Comparison of ENCODE assay signal across 20 mouse cellular contexts in the genomic region with DNA sequence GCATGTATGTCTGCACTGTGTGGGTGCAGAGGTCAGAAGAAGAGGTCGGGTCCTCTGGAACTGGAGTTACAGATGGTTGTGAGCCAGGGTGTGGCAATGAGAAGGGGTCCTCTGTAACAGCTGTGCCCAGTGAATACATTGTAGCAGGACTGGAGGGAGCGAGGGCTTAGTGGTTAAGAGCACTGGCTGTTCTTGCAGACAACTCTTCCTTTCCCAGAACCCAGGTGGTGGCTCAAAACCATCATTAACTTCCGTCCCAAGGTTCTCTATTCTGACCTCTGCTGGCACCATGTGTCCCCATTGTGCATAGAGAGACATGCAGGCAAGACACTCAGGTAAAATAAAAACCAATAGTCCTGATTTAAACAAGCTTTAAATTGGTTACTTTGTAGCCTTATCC. TPM values are rescaled to one million over a fixed set of nuclear protein-coding genes. Genes with fewer than 3 reads are reported as not detected.
DNase-seq lines count a peak whose midpoint lies in the region; ATAC-seq and TF ChIP-seq lines count a peak whose summit lies in the region.
"Had no signal": no experiment of that assay in that cellular context is flagged by ENCODE, and none has a peak within 500 bp of the region (broad histone marks: within the 10 kb centered on the region; RNA-seq: fewer than 3 reads in every experiment).

No protein-coding gene starts in this region.

- H3K9ac ChIP-seq in heart, embryonic 16.5 days (ENCODE audit: low read length), result no peak overlapping the region
- no peak overlapping the region for H3K9ac ChIP-seq in hindbrain, embryonic 14.5 days
- no peak overlapping the region for H3K9ac ChIP-seq in midbrain, embryonic 14.5 days (replicated peaks; ENCODE audit: low read length)
- H3K9ac ChIP-seq: embryonic facial prominence, embryonic 15.5 days; forebrain, embryonic 12.5 days; midbrain, embryonic 12.5 days had no signal

- no peak overlapping the region for H3K4me3 ChIP-seq in heart, embryonic 16.5 days (ENCODE audit: low read length)
- H3K4me3 ChIP-seq in thymus, adult 2 months (ENCODE audit: control insufficient read depth, insufficient read depth, low read length), result no peak overlapping the region
- no peak overlapping the region for H3K4me3 ChIP-seq in hindbrain, embryonic 14.5 days (replicated peaks; ENCODE audit: low read length)
- H3K4me3 ChIP-seq in midbrain, embryonic 14.5 days (replicated peaks; ENCODE audit: low read depth, low read length), result no peak overlapping the region
- H3K4me3 ChIP-seq: embryonic facial prominence, embryonic 15.5 days; forebrain, embryonic 12.5 days; midbrain, embryonic 12.5 days had no signal

- no peak for ATAC-seq in heart, embryonic 16.5 days (replicated peaks; ENCODE audit: extremely low read depth, insufficient read depth, low FRiP score)
- ATAC-seq in neutrophil, adult 5-6 weeks (ENCODE audit: extremely low read depth, insufficient number of reproducible peaks, low FRiP score, poor library complexity, severe bottlenecking), result 0 out of 2 replicates have a peak, but pooled peaks have one; percentile 10
- no peak for ATAC-seq in hindbrain, embryonic 14.5 days (ENCODE audit: low FRiP score)
- no peak for ATAC-seq in midbrain, embryonic 14.5 days (ENCODE audit: low FRiP score, low TSS enrichment)
- ATAC-seq: hindbrain, postnatal 0 days had no signal

- 62% methylated on average over 3 of the region's 3 CpGs for WGBS in heart, embryonic 16.5 days
- WGBS in thymus, adult 2 months, result 4% methylated on average over 3 of the region's 3 CpGs
- 60% methylated on average over 3 of the region's 3 CpGs for WGBS in hindbrain, embryonic 14.5 days
- 82% methylated on average over 3 of the region's 3 CpGs for WGBS in midbrain, embryonic 14.5 days

- no peak overlapping the region for H3K4me2 ChIP-seq in heart, embryonic 16.5 days (ENCODE audit: low read depth, low read length)
- H3K4me2 ChIP-seq in hindbrain, embryonic 14.5 days (replicated peaks), result no peak overlapping the region
- no peak overlapping the region for H3K4me2 ChIP-seq in midbrain, embryonic 14.5 days (ENCODE audit: low read length)
- H3K4me2 ChIP-seq: embryonic facial prominence, embryonic 15.5 days; forebrain, embryonic 12.5 days; midbrain, embryonic 12.5 days had no signal

- no peaks in the 10 kb centered on the region for H3K27me3 ChIP-seq in heart, embryonic 16.5 days (ENCODE audit: control insufficient read depth, insufficient read depth, low read length)
- H3K27me3 ChIP-seq in thymus, adult 2 months (ENCODE audit: control insufficient read depth, insufficient read depth, low read length), result no peaks in the 10 kb centered on the region
- H3K27me3 ChIP-seq in hindbrain, embryonic 14.5 days (ENCODE audit: control insufficient read depth, insufficient read depth, low read length), result no peaks in the 10 kb centered on the region
- H3K27me3 ChIP-seq in midbrain, embryonic 14.5 days (ENCODE audit: control insufficient read depth, insufficient read depth, low read length), result no peaks in the 10 kb centered on the region
- H3K27me3 ChIP-seq: embryonic facial prominence, embryonic 15.5 days; forebrain, embryonic 12.5 days; midbrain, embryonic 12.5 days had no signal

- H3K9me3 ChIP-seq in heart, embryonic 16.5 days (replicated peaks; ENCODE audit: control insufficient read depth, low read length), result no peaks in the 10 kb centered on the region
- no peaks in the 10 kb centered on the region for H3K9me3 ChIP-seq in hindbrain, embryonic 14.5 days (ENCODE audit: control insufficient read depth, low read length)
- no peaks in the 10 kb centered on the region for H3K9me3 ChIP-seq in midbrain, embryonic 14.5 days (ENCODE audit: control insufficient read depth, low read length)
- H3K9me3 ChIP-seq: embryonic facial prominence, embryonic 15.5 days; forebrain, embryonic 12.5 days; midbrain, embryonic 12.5 days had no signal

- peaks cover 46% of the 10 kb centered on the region for H3K4me1 ChIP-seq in heart, embryonic 16.5 days (ENCODE audit: control insufficient read depth, insufficient read depth, low read length)
- peaks cover 80% of the 10 kb centered on the region for H3K4me1 ChIP-seq in thymus, adult 2 months (replicated peaks; ENCODE audit: control insufficient read depth, insufficient read depth, low read length)
- H3K4me1 ChIP-seq in hindbrain, embryonic 14.5 days (replicated peaks; ENCODE audit: control insufficient read depth, insufficient read depth, low read length), result no peaks in the 10 kb centered on the region
- no peaks in the 10 kb centered on the region for H3K4me1 ChIP-seq in midbrain, embryonic 14.5 days (ENCODE audit: control insufficient read depth, insufficient read depth, low read length)

- TF ChIP-seq POLR2A in thymus, adult 2 months (IDR thresholded peaks at IDR 0.05; ENCODE audit: control insufficient read depth, extremely low read depth, insufficient read depth, low read length, poor library complexity), result no peak

- peak overlapping the region; percentile 73; the same call in 1 of the 2 replicates for H3K27ac ChIP-seq in heart, embryonic 16.5 days (ENCODE audit: low read length)
- H3K27ac ChIP-seq in thymus, adult 2 months (ENCODE audit: control insufficient read depth, insufficient read depth, low read length), result peak overlapping the region; percentile 99
- H3K27ac ChIP-seq in hindbrain, embryonic 14.5 days, result no peak overlapping the region
- H3K27ac ChIP-seq in midbrain, embryonic 14.5 days (replicated peaks; ENCODE audit: low read depth, low read length), result no peak overlapping the region
- H3K27ac ChIP-seq: embryonic facial prominence, embryonic 15.5 days; forebrain, embryonic 12.5 days; hindbrain, postnatal 0 days; midbrain, embryonic 12.5 days had no signal

- no peak for TF ChIP-seq CTCF in thymus, adult 2 months (IDR thresholded peaks at IDR 0.05; ENCODE audit: borderline replicate concordance, control insufficient read depth, extremely low read depth, insufficient read depth, low read length, poor library complexity)

- DNase-seq in heart, postnatal 4 days, result no peak
- DNase-seq in thymus, adult 2 months, result peak; percentile 44
- no peak for DNase-seq in thymus, postnatal 0 days (ENCODE audit: low spot score)
- DNase-seq in hindbrain, embryonic 14.5 days (ENCODE audit: low spot score), result no peak
- DNase-seq in right cerebral cortex, postnatal 36 days (ENCODE audit: low spot score in 2 of 2), result no peak
- DNase-seq in midbrain, embryonic 14.5 days, result no peak
- DNase-seq: adrenal gland, postnatal 36 days; cerebellum, adult 11 months; kidney, adult 2 months; kidney, postnatal 4 days; layer of hippocampus, postnatal 36 days; lung, postnatal 10 days; right cerebral cortex, postnatal 4 days had no signal

- peaks cover 2% of the 10 kb centered on the region; the same call in 1 of the 2 replicates for H3K36me3 ChIP-seq in heart, embryonic 16.5 days (ENCODE audit: control insufficient read depth, insufficient read depth)
- H3K36me3 ChIP-seq in thymus, adult 2 months (ENCODE audit: control insufficient read depth, insufficient read depth, low read length), result no peaks in the 10 kb centered on the region
- no peaks in the 10 kb centered on the region for H3K36me3 ChIP-seq in hindbrain, embryonic 14.5 days (replicated peaks; ENCODE audit: control insufficient read depth, insufficient read depth)
- no peaks in the 10 kb centered on the region for H3K36me3 ChIP-seq in midbrain, embryonic 14.5 days (ENCODE audit: control insufficient read depth, insufficient read depth, low read length)
- H3K36me3 ChIP-seq: embryonic facial prominence, embryonic 15.5 days had no signal

RNA-seq across cellular contexts. Expression of gene Slc44a2, which starts 7.1 kb away (rescaled TPM):
- 74.4 and 75.1 TPM in 2 replicates for polyA plus RNA-seq in heart, embryonic 16.5 days (2015; fragmentation: Nextera tagmentation; extraction: Ambion mirVana)
- 10 to 100 TPM; 63.4 to 65.0 TPM for total RNA-seq in heart, postnatal 4 days (2021)
- polyA plus RNA-seq in thymus, adult 2 months (2012; rRNA removed), result 477 and 505 TPM in 2 replicates
- 161 and 167 TPM in 2 replicates for polyA plus RNA-seq in thymus, postnatal 0 days (2015; fragmentation: Nextera tagmentation; extraction: Ambion mirVana)
- total RNA-seq in neutrophil, adult 5-6 weeks (2017), result 269 and 279 TPM in 2 replicates
- 58.4 and 62.3 TPM in 2 replicates for polyA plus RNA-seq in hindbrain, embryonic 14.5 days (2014; fragmentation: Nextera tagmentation; extraction: Ambion mirVana)
- polyA plus RNA-seq in midbrain, embryonic 14.5 days (2014; fragmentation: Nextera tagmentation; extraction: Ambion mirVana), result 49.3 and 67.4 TPM in 2 replicates

RNA-seq across cellular contexts. Expression of gene Ap1m2, which starts 15.4 kb away (rescaled TPM):
- polyA plus RNA-seq in heart, embryonic 16.5 days (2015; fragmentation: Nextera tagmentation; extraction: Ambion mirVana), result 5.3 and 5.7 TPM in 2 replicates
- total RNA-seq in heart, postnatal 4 days (2021), result not detected
- polyA plus RNA-seq in thymus, adult 2 months (2012; rRNA removed), result 9.6 and 11.1 TPM in 2 replicates
- polyA plus RNA-seq in thymus, postnatal 0 days (2015; fragmentation: Nextera tagmentation; extraction: Ambion mirVana), result 20.2 and 21.0 TPM in 2 replicates
- 7.6 and 13.6 TPM in 2 replicates for total RNA-seq in neutrophil, adult 5-6 weeks (2017)
- 1.8 and 2.2 TPM in 2 replicates for polyA plus RNA-seq in hindbrain, embryonic 14.5 days (2014; fragmentation: Nextera tagmentation; extraction: Ambion mirVana)
- 0.88 and 1.5 TPM in 2 replicates for polyA plus RNA-seq in midbrain, embryonic 14.5 days (2014; fragmentation: Nextera tagmentation; extraction: Ambion mirVana)
- total RNA-seq: adrenal gland, postnatal 36 days; heart, adult 8-10 months had no signal

RNA-seq across cellular contexts. Expression of gene Cdkn2d, which starts 36.4 kb away (rescaled TPM):
- 105 and 110 TPM in 2 replicates for polyA plus RNA-seq in heart, embryonic 16.5 days (2015; fragmentation: Nextera tagmentation; extraction: Ambion mirVana)
- total RNA-seq in heart, postnatal 4 days (2021), result 10 to 100 TPM; 49.5 to 54.6 TPM
- 319 and 330 TPM in 2 replicates for polyA plus RNA-seq in thymus, adult 2 months (2012; rRNA removed)
- polyA plus RNA-seq in thymus, postnatal 0 days (2015; fragmentation: Nextera tagmentation; extraction: Ambion mirVana), result 216 and 234 TPM in 2 replicates
- 74.5 and 93.6 TPM in 2 replicates for total RNA-seq in neutrophil, adult 5-6 weeks (2017)
- 107 and 112 TPM in 2 replicates for polyA plus RNA-seq in hindbrain, embryonic 14.5 days (2014; fragmentation: Nextera tagmentation; extraction: Ambion mirVana)
- 84.9 and 95.7 TPM in 2 replicates for polyA plus RNA-seq in midbrain, embryonic 14.5 days (2014; fragmentation: Nextera tagmentation; extraction: Ambion mirVana)

RNA-seq across cellular contexts. Expression of gene Kri1, which starts 39.8 kb away (rescaled TPM):
- polyA plus RNA-seq in heart, embryonic 16.5 days (2015; fragmentation: Nextera tagmentation; extraction: Ambion mirVana), result 10.5 and 13.2 TPM in 2 replicates
- 10 to 100 TPM; 18.5 to 21.0 TPM for total RNA-seq in heart, postnatal 4 days (2021)
- 56.5 and 57.9 TPM in 2 replicates for polyA plus RNA-seq in thymus, adult 2 months (2012; rRNA removed)
- polyA plus RNA-seq in thymus, postnatal 0 days (2015; fragmentation: Nextera tagmentation; extraction: Ambion mirVana), result 17.9 and 25.1 TPM in 2 replicates
- 175 and 178 TPM in 2 replicates for total RNA-seq in neutrophil, adult 5-6 weeks (2017)
- 11.2 and 15.6 TPM in 2 replicates for polyA plus RNA-seq in hindbrain, embryonic 14.5 days (2014; fragmentation: Nextera tagmentation; extraction: Ambion mirVana)
- polyA plus RNA-seq in midbrain, embryonic 14.5 days (2014; fragmentation: Nextera tagmentation; extraction: Ambion mirVana), result 12.9 and 16.9 TPM in 2 replicates

RNA-seq across cellular contexts. Expression of gene Ilf3, which starts 40.1 kb away (rescaled TPM):
- 105 and 108 TPM in 2 replicates for polyA plus RNA-seq in heart, embryonic 16.5 days (2015; fragmentation: Nextera tagmentation; extraction: Ambion mirVana)
- 10 to 100 TPM; 79.5 to 80.1 TPM for total RNA-seq in heart, postnatal 4 days (2021)
- 151 and 157 TPM in 2 replicates for polyA plus RNA-seq in thymus, adult 2 months (2012; rRNA removed)
- 138 TPM in 2 replicates for polyA plus RNA-seq in thymus, postnatal 0 days (2015; fragmentation: Nextera tagmentation; extraction: Ambion mirVana)
- 58.2 and 67.9 TPM in 2 replicates for total RNA-seq in neutrophil, adult 5-6 weeks (2017)
- 188 and 201 TPM in 2 replicates for polyA plus RNA-seq in hindbrain, embryonic 14.5 days (2014; fragmentation: Nextera tagmentation; extraction: Ambion mirVana)
- polyA plus RNA-seq in midbrain, embryonic 14.5 days (2014; fragmentation: Nextera tagmentation; extraction: Ambion mirVana), result 212 and 267 TPM in 2 replicates

Comparison
In these comparisons a context has a peak if more than half of its experiments do, and no peak if none do; other contexts are left out.
1. H3K27ac ChIP-seq: peak in heart, embryonic 16.5 days (single experiment) and thymus, adult 2 months (single experiment); none in hindbrain, embryonic 14.5 days (single experiment) and midbrain, embryonic 14.5 days (single experiment).